Mouse (Mus musculus) A20 (cell line): ENCODE results near the gene Tspyl4.

ENCODE experiments used
- DNase-seq: peaks from one replicate; pipeline ENCODE4 v3.0.0-alpha.2; 2011; ENCODE audit warnings: low read depth, low spot score

Gene Tspyl4

GRCm38 (mm10) chr10:34320809-34321208 lies 23.6 kb downstream of the Tspyl4 start:
- DNase-seq = no peak

GRCm38 (mm10) chr10:34326701-34327100 lies 29.5 kb downstream of the Tspyl4 start:
- peak; percentile 41 for DNase-seq

- no peak for DNase-seq
Measured at GRCm38 (mm10) chr10:34327144-34327543, 29.9 kb downstream of the Tspyl4 start.

- peak; percentile 43 for DNase-seq
Measured at GRCm38 (mm10) chr10:34328310-34328709, 31.1 kb downstream of the Tspyl4 start.

GRCm38 (mm10) chr10:34341014-34341413 lies 43.8 kb downstream of the Tspyl4 start:
- no peak for DNase-seq

- no peak for DNase-seq
Measured at GRCm38 (mm10) chr10:34341886-34342285, 44.6 kb downstream of the Tspyl4 start.
